Mouse (Mus musculus) cerebellum, postnatal 4 days (tissue): ENCODE measurements around the gene Krt87.
A peak's percentile ranks its signal among the peaks of the same experiment; 100 is the strongest.

Experiments used
- DNase-seq, 2 experiments: peaks; one replicate each; pipeline ENCODE4 v3.0.0; 2022; ENCODE audit warnings: low spot score in 2 of 2, mixed read lengths in 1 of 2

Gene Krt87

GRCm38 (mm10) chr15:101418950-101419349, 19.7 kb downstream of the Krt87 start:
- no peak for DNase-seq

DNA sequence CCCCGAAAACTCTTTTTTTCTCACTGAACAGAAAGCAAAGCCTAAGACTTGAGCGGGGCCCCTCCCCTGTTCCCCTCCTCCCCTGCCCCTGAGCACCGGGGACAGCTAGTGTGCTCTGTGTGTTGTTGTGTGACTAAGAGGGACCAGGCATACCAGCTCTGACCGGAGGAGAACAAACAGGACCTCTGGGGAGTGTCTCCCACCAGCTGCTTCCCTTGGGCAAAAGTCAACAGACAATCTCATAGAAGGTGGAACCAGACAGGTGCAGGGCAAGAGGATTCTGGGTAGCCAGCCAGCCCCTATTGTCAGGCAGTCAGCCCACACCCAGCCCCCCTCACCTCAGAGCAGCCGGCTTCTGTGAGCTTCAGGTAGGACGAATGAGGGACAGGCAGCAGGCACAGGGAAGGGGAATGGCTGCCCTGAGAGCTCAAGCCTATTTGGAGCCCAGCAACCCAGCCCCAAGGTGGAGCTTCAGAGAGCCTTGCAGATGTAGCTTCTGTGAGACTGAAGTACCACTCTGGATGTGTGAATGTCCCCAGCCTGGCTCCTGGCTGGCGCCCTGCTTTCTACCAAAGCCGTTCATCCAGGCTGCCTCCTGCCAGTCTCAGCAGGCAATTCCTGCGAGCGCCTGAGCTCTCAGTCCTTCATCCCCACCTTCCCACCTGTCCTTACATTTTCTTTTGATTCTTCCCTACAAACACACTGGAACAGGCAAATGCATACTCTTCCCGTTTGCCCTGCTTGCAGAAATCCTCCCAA, 23.6 kb downstream of the Krt87 start:
- DNase-seq = no peak

DNA sequence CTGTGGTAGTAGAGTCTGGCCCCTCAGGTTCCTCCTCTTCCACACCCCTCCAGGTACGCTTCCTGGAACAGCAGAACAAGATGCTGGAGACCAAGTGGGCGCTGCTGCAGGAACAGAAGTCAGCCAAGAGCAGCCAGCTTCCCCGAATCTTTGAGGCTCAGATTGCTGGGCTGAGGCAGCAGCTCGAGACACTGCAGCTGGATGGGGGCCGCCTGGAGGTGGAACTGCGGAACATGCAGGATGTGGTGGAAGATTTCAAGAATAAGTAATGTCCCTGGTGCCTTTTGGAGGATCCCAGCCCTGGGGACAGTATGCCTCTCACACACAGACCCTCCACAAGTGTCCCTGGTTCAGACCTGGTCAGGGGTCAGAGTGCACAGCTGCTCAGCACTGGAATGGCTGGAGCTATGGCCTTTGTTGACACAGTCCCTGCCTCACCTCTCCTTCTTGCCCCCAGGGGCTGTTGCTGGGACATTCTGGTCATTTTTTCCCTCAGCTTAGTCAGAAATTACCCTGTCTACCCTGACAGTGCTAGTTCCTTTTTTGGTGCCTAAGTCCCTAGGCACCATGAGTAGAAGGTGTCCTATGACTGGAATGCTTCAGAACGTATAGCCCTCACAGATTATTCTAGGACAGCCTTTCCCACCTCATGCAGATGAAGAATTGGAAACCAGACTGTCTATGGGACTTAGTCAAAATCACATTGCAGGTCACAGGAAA, 24.5 kb downstream of the Krt87 start:
- DNase-seq = no peak

DNA sequence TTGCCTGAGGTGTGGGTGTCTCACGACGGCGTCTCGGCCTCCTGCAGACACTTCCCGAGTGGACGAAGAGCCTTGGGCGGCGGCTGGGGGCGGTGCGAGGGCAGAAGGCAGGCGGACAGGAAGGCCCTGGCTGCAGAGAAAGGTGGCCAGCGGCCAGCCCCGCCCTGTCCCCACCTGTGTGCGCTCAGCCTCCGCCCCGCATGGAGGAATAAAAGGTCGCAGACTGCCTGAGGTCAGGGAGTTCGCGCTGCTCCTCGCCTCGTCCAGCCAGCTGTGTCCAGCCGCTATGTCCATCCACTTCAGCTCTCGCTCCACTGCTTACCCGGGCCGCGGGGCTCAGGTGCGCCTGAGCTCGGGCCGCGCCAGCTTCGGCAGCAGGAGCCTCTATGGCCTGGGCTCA, 26.4 kb downstream of the Krt87 start:
- DNase-seq = no peak

GRCm38 (mm10) chr15:101410775-101411174, 27.8 kb downstream of the Krt87 start, which contains the start of gene Krt7:
Krt7 (plus strand) TSS chr15:101411043.
- no peak for DNase-seq

GRCm38 (mm10) chr15:101398269-101398668, 40.3 kb downstream of the Krt87 start:
- DNase-seq = no peak

DNA sequence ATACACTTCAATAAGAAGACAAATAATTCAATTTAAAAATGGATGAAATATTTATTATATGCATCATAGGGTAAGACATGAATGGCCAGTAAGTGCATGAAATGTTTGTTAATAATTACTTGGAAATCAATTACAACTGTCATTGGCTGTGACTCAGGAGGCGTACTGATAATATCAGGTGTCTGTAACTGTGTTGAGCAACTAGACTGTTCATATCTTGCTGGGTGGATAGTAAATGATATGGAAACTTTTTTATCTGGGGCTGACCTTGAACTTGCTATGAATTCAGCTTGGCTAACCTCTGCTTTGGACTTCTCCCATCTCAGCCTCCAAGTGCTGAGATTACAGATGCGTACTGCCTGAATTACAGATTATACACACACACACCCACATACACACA, 40.9 kb downstream of the Krt87 start:
- no peak for DNase-seq

GRCm38 (mm10) chr15:101396921-101397320, 41.7 kb downstream of the Krt87 start:
- DNase-seq = no peak

DNA sequence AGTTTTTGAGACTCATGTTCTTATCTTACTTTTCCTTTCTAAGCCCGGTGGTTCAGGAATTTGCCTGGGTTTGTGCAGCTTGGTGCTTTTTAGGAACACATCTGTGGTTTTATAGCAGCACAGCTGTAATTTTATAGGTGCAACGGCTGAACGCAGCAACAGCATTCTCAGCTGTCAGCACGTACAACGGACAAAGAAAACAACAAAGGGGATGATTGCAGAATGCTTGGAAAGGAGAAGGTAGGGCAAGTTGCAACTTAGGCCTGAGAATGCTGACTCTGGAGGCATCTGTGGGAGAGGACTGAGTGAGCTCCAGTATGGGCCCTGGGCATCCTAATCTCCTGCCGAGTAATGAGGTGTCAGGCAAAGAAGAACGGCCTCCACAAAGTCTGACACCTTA, 42.1 kb downstream of the Krt87 start:
- DNase-seq = no peak

GRCm38 (mm10) chr15:101394908-101395307, 43.7 kb downstream of the Krt87 start:
- no peak for DNase-seq

DNA sequence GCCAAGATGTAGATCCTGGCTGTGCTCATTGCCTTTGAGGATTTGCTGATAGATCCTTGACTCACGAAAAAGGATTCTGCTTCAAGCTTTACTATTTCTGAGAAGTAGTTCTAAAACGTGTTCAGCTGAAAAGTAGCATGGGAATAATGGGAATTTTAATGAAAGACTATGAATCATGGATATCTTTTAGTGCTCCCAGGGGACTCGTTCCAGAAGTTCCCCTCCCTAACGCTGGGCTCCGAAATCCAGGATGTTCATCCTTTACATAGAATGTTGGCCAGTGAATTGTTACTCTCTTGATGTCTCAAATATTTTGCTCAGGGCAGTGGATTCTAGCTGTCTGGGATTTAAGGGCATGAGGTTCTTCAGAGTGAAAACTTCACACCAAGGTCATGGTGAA, 46.4 kb downstream of the Krt87 start:
- no peak for DNase-seq

DNA sequence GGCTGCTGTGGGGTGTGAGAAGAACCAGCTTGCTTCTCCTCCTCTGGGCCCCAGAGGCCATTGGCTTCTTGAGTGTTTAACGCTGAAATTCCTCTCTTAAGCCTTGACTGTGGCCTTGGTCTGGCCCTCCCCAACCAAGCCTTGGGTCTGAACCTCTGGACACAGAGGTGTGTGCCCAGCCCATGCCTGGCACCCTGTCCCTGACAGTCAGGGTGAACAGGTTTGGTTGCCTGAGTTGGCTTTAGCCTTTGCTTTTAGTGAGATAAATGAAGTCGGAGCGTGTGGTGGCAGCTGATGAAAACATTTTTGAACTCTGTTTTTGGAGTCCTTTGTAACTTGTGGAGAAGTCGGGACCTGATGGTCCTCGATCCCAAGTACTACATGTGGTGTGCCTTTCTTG, 48.4 kb downstream of the Krt87 start:
- DNase-seq = no peak

DNA sequence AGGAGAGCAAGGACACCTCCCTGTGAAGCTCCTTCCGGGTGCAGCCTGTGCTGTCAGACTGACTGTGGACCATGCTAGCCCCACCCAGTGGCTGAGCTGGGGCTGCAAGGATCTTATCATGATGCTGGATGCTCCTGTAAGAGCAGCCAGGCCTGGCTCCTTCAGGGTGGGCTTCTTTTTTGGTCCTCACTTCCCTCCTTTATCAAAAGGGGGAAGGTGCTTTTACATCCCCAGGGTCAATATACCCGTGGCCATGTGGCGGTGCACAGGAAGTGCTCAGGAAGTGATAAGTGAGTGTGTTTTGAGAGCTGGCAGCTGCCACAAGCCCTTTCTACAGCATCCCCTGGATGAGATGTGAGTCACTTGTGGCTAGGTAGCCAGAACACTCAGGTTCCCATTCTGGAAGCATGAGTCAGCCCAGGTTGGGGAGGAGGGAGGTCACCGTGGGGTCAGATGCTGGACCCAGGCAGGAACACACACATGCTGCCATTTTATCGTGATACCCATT, 50.5 kb downstream of the Krt87 start:
- DNase-seq = no peak

DNA sequence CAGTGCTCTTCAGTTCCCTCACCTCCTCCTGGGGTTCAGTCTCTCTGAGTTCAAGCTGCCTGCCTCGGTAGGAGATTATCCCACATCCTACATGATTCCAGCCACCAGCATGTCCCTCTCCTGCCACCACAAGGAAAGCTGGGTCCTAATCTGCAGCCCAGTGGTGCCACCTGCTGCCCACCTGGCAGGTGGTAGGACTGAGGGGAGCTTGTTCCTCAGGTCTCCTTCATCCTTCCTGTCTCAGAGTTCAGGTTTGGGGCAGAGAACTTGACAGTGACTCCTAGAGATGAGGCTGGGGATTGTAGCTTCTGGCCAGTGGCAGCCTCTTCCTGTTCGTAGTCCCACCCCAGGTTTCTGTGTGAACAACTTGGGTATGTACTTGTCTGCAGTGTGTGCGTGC, 51.4 kb downstream of the Krt87 start:
- DNase-seq = no peak

DNA sequence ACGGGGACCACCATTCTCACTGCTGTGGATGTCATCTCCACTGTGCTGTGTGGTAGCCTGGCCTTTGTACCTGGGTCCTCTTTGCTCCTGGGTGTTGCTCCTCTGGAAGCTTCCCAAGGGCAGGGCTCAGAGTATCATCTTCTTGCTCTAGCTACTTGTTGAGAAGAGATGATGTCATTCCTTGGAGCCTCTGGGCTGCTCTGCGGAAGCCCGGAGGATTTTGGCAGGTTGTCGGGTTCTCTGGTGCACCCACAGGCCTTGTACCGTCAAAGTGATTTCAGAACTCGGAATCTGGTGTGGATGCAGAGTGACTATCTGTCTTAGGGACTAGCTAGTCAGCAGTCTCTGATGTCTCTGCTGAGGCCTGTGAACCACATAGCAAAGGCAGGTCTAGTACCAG, 53.5 kb downstream of the Krt87 start:
- no peak for DNase-seq

GRCm38 (mm10) chr15:101384610-101385009, 54.0 kb downstream of the Krt87 start:
- DNase-seq = no peak

- peak in 1 of 2 experiments; percentile 78 for DNase-seq
These were observed 55.8 kb downstream of the Krt87 start for GRCm38 (mm10) chr15:101382811-101383210.

DNA sequence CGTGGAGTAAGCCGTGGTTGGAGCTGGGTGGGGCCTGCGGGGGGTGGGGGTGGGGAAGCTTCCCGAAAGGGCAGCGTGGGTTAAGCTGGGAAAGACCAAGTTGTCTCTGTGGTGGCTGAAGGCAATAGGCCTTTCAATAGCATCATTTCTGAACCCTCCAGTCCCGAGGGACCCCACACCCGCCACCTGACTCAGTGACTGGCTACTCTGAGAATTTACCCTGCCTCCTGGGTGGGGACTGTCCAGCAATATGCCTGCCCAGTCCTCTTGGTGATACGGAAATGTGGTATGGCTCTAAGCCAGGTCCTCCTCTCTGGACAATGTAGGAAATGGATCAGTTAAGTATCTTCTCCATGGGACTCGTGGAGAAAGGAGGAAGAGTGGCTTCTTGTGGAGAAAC, 56.8 kb downstream of the Krt87 start:
- DNase-seq = no peak
